Comparison of ENCODE assay signal across 7 mouse cellular contexts in genomic region chr1:132364896-132365557, GRCm38 (mm10). TPM values are rescaled to one million over a fixed set of nuclear protein-coding genes. Genes with fewer than 3 reads are reported as not detected.
DNase-seq lines count a peak whose midpoint lies in the region; ATAC-seq lines count a peak whose summit lies in the region.

No protein-coding gene starts in this region.

- H3K9me3 ChIP-seq in heart, embryonic 12.5 days (replicated peaks) = no peaks in the 10 kb centered on the region
- H3K9me3 ChIP-seq in intestine, embryonic 16.5 days (ENCODE audit: control insufficient read depth, low read length) = no peaks in the 10 kb centered on the region

- H3K9ac ChIP-seq in heart, embryonic 12.5 days = peak overlapping the region; percentile 25; the same call in 1 of the 2 replicates
- no peak overlapping the region for H3K9ac ChIP-seq in intestine, embryonic 16.5 days (ENCODE audit: low read depth, low read length)

- WGBS in heart, embryonic 12.5 days = 84% methylated on average over 7 of the region's 7 CpGs
- WGBS in intestine, embryonic 16.5 days = 86% methylated on average over 7 of the region's 7 CpGs

- no peak overlapping the region for H3K27ac ChIP-seq in heart, embryonic 12.5 days (ENCODE audit: poor library complexity, severe bottlenecking)
- no peak overlapping the region for H3K27ac ChIP-seq in intestine, embryonic 16.5 days (ENCODE audit: low read length)

- no peak for ATAC-seq in heart, embryonic 12.5 days (ENCODE audit: insufficient number of reproducible peaks, low FRiP score)
- ATAC-seq in intestine, embryonic 16.5 days = no peak

- no peak for DNase-seq in heart, adult 11 months
- peak; percentile 65 to 67 for DNase-seq in right cerebral cortex, postnatal 10 days (ENCODE audit: low spot score in 2 of 2)
- DNase-seq in right cerebral cortex, adult 18-20 months = no peak
- peak; percentile 36 for DNase-seq in gastrocnemius, postnatal 10 days
- no peak for DNase-seq in urinary bladder, postnatal 10 days (ENCODE audit: low spot score)

- no peaks in the 10 kb centered on the region for H3K27me3 ChIP-seq in heart, embryonic 12.5 days (replicated peaks)
- H3K27me3 ChIP-seq in intestine, embryonic 16.5 days (replicated peaks; ENCODE audit: control insufficient read depth, insufficient read depth, low read length) = no peaks in the 10 kb centered on the region

- peak overlapping the region; percentile 39 for H3K4me2 ChIP-seq in heart, embryonic 12.5 days
- no peak overlapping the region for H3K4me2 ChIP-seq in intestine, embryonic 16.5 days (ENCODE audit: low read depth, low read length)

- H3K36me3 ChIP-seq in heart, embryonic 12.5 days = peaks cover 21% of the 10 kb centered on the region
- H3K36me3 ChIP-seq in intestine, embryonic 16.5 days (ENCODE audit: control insufficient read depth, insufficient read depth, low read length) = no peaks in the 10 kb centered on the region

- H3K4me3 ChIP-seq in heart, embryonic 12.5 days = peak overlapping the region; percentile 32
- no peak overlapping the region for H3K4me3 ChIP-seq in intestine, embryonic 16.5 days (ENCODE audit: low read length)

- peaks cover 50% of the 10 kb centered on the region for H3K4me1 ChIP-seq in heart, embryonic 12.5 days (replicated peaks)
- H3K4me1 ChIP-seq in intestine, embryonic 16.5 days (ENCODE audit: control insufficient read depth, insufficient read depth, low read length) = no peaks in the 10 kb centered on the region

RNA-seq across cellular contexts. Expression of gene Tmcc2, which starts 26.1 kb away (rescaled TPM):
- polyA plus RNA-seq in heart, embryonic 12.5 days (2016; fragmentation: Nextera tagmentation; extraction: Ambion mirVana) = 51.1 and 52.9 TPM in 2 replicates
- total RNA-seq in gastrocnemius, postnatal 10 days (2021) = 10 to 100 TPM; 24.8 to 30.7 TPM
- polyA plus RNA-seq in intestine, embryonic 16.5 days (2015; fragmentation: Nextera tagmentation; extraction: Ambion mirVana) = 9.4 and 12.2 TPM in 2 replicates

RNA-seq across cellular contexts. Expression of gene Nuak2, which starts 49.1 kb away (rescaled TPM):
- polyA plus RNA-seq in heart, embryonic 12.5 days (2016; fragmentation: Nextera tagmentation; extraction: Ambion mirVana) = 2.6 and 3.1 TPM in 2 replicates
- total RNA-seq in gastrocnemius, postnatal 10 days (2021) = 1 to 10 TPM; 2.0 to 2.2 TPM
- polyA plus RNA-seq in intestine, embryonic 16.5 days (2015; fragmentation: Nextera tagmentation; extraction: Ambion mirVana) = 4.6 and 5.6 TPM in 2 replicates

RNA-seq across cellular contexts. Expression of gene Dstyk, which starts 52.3 kb away (rescaled TPM):
- polyA plus RNA-seq in heart, embryonic 12.5 days (2016; fragmentation: Nextera tagmentation; extraction: Ambion mirVana) = 13.6 and 14.2 TPM in 2 replicates
- 10 to 100 TPM; 16.1 to 16.8 TPM for total RNA-seq in gastrocnemius, postnatal 10 days (2021)
- 6.2 and 6.3 TPM in 2 replicates for polyA plus RNA-seq in intestine, embryonic 16.5 days (2015; fragmentation: Nextera tagmentation; extraction: Ambion mirVana)

Comparison
In these comparisons a context has a peak if more than half of its experiments do, and no peak if none do; other contexts are left out.
1. DNase-seq: peak in right cerebral cortex, postnatal 10 days (2 of 2) and gastrocnemius, postnatal 10 days (single experiment); none in heart, adult 11 months (single experiment), right cerebral cortex, adult 18-20 months (single experiment) and urinary bladder, postnatal 10 days (single experiment).